Mouse (Mus musculus) forebrain, embryonic 13.5 days (tissue): ENCODE results near the gene R3hcc1l. TPM values are rescaled to one million over a fixed set of nuclear protein-coding genes. Genes with fewer than 3 reads are reported as not detected.

Source experiments
- ATAC-seq: fragments of 200-750 bp; cut with Nextera tagmentation; 2 replicates; pipeline ENCODE4 v1.8.0; 2017
- H3K27ac ChIP-seq: fragments of 300-500 bp; sonication (generic); 2 replicates; pipeline ENCODE4 v1.5.1; 2015; ENCODE audit warnings: inconsistent platforms, mild to moderate bottlenecking, moderate library complexity
- H3K27me3 ChIP-seq: fragments of 300-500 bp; sonication (generic); 2 replicates; pipeline ENCODE4 v1.6.1; 2015; ENCODE audit warnings: mild to moderate bottlenecking, inconsistent platforms
- H3K36me3 ChIP-seq: fragments of 300-500 bp; sonication (generic); 2 replicates; pipeline ENCODE4 v1.6.1; 2015; ENCODE audit warnings: mild to moderate bottlenecking, inconsistent platforms; ENCODE audit not compliant: poor library complexity, severe bottlenecking
- H3K4me1 ChIP-seq: fragments of 300-500 bp; sonication (generic); 2 replicates; pipeline ENCODE4 v1.6.1; 2015; ENCODE audit warnings: inconsistent platforms
- H3K4me2 ChIP-seq: fragments of 300-500 bp; sonication (generic); 2 replicates; pipeline ENCODE4 v1.6.1; 2015; ENCODE audit warnings: inconsistent platforms, mild to moderate bottlenecking, moderate library complexity
- H3K4me3 ChIP-seq: fragments of 300-500 bp; sonication (generic); 2 replicates; pipeline ENCODE4 v1.5.1; 2015; ENCODE audit warnings: mild to moderate bottlenecking, inconsistent platforms
- H3K9ac ChIP-seq: fragments of 300-500 bp; sonication (generic); 2 replicates; pipeline ENCODE4 v1.6.1; 2015; ENCODE audit warnings: mild to moderate bottlenecking, inconsistent platforms
- H3K9me3 ChIP-seq: fragments of 300-500 bp; sonication (generic); replicated peaks from 2 replicates; pipeline ENCODE4 v1.6.1; 2016; ENCODE audit warnings: inconsistent platforms
- WGBS: fragments of 180-500 bp; shearing (Covaris S2); methylation state at CpG from one replicate; pipeline ENCODE4 v1.1.7; 2015; 5-methylcytosine and 5-hydroxymethylcytosine counted together
- polyA plus RNA-seq: library from polyadenylated mRNA; unstranded; fragments of >200 nt; fragmentation: Nextera tagmentation; extraction: Ambion mirVana; gene quantifications from 2 replicates; pipeline ENCODE4 v1.2.1, GENCODE M21; 2015

Gene R3hcc1l
- polyA plus RNA-seq, 1 experiment from 2014 or later, result 18.1 TPM

DNA sequence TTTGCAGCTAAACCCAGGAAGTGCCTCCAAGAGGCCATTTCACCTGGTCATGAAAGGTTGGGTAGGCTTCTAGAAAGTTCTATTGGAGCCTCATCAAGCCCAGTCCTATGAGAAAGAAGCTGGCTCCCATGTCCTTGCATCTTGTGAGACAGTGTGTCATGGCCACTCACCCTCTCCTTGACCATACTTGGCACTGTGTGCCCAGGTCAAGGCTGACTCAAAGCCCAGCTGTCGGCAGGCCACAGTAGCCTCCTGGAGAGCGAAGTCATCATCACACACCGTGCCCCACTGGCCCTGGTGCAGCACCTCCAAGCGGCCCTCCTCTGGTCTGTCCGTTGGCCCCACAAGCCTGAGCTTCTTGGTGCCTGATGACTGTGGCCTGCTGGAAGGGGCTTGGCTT is 89.5 kb downstream of the R3hcc1l start:
- WGBS, result over 99% methylated on average over 5 of the region's 5 CpGs
- H3K4me3 ChIP-seq, result no peak overlapping the region
- H3K4me1 ChIP-seq, result peaks cover 8% of the 10 kb centered on the region; the same call in 1 of the 2 replicates
- H3K27ac ChIP-seq, result no peak overlapping the region
- no peaks in the 10 kb centered on the region for H3K9me3 ChIP-seq
- H3K36me3 ChIP-seq, result no peaks in the 10 kb centered on the region
- H3K9ac ChIP-seq, result no peak overlapping the region
- H3K27me3 ChIP-seq, result peaks cover 16% of the 10 kb centered on the region
- H3K4me2 ChIP-seq, result no peak overlapping the region
- ATAC-seq, result no peak

DNA sequence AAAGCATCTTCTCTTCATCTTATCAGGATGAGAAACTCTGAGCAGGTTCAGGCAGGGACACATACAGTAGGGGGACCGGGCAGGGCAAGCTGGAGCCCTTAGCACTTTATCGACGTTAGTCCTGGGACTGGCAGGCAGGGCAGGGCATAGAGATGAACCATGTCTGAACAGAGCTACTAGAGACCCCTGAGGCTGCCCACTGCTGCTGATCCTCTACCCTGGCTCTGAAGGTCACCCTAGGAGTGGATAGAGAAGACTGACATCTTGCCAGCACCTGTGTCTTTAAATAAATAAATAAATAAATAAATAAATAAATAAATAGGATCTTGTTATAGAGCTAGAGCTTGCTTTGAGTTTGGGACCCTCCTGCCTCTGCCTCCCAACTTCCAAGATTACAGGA is 91.2 kb downstream of the R3hcc1l start:
- Histone ChIP-seq H3K9me3 (no peaks in the 10 kb centered on the region), H3K9ac (no peak overlapping the region), H3K27me3 (peaks cover 26% of the 10 kb centered on the region), H3K36me3 (no peaks in the 10 kb centered on the region), H3K27ac (no peak overlapping the region), H3K4me3 (no peak overlapping the region), H3K4me2 (no peak overlapping the region), H3K4me1 (peaks cover 8% of the 10 kb centered on the region; the same call in 1 of the 2 replicates)
- no peak for ATAC-seq
- 93% methylated on average over 3 of the region's 3 CpGs for WGBS

DNA sequence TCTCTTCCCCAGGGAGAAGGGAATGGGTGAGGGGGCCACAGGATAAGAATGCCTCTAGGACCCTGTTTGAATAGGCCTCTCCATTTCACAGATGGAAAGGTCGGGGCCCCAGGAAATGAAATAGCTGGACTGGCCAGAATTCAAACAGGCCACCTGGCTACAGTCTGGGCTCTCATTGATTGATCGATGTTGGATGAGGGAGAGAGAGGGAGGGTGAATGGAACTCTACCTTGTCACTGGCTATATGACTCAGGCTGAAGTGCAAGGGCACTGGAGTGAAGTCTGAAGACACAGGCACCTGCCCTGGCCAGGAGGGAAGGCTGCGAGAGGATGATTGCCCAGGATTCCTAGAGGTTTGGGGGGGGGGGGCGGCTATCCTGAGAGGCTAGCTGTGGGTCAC is 93.2 kb downstream of the R3hcc1l start:
- Histone ChIP-seq H3K27ac (no peak overlapping the region), H3K4me1 (peaks cover 8% of the 10 kb centered on the region; the same call in 1 of the 2 replicates), H3K27me3 (peaks cover 26% of the 10 kb centered on the region), H3K9ac (no peak overlapping the region), H3K4me3 (no peak overlapping the region), H3K9me3 (no peaks in the 10 kb centered on the region), H3K36me3 (no peaks in the 10 kb centered on the region), H3K4me2 (no peak overlapping the region)
- 93% methylated on average over 4 of the region's 4 CpGs for WGBS
- ATAC-seq, result no peak

DNA sequence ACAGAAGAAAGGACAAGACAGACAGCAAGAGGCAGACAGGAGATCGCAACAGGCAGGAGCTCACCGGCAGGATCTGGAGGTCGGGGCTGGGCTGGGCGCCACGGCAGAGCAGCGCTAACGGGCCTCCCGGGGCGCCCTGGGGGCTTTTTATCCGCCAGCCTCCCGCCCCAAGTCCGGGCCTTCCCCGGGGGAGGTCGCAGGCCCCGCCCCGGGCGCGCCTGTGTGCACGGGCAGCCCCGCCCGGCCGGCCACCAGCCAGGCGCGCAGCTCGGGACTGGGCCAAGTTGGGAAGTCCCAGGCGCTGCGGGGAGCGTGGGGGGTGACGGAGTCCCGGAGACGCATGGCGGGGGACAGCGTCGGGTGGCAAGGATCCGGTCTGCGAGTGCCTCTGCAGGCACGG is 94.1 kb downstream of the R3hcc1l start, which contains the start of gene Loxl4:
TSS of gene Loxl4 (minus strand) at position 160 of the 400 bp plus-strand sequence.
- H3K36me3 ChIP-seq, result no peaks in the 10 kb centered on the region
- no peaks in the 10 kb centered on the region for H3K9me3 ChIP-seq
- WGBS, result 1% methylated on average over 37 of the region's 37 CpGs
- peaks cover 8% of the 10 kb centered on the region; the same call in 1 of the 2 replicates for H3K4me1 ChIP-seq
- H3K4me3 ChIP-seq, result peak within 1 kb of the TSS; percentile 36
- no peak within 1 kb of the TSS for H3K27ac ChIP-seq
- H3K27me3 ChIP-seq, result peaks cover 26% of the 10 kb centered on the region
- H3K4me2 ChIP-seq, result peak within 1 kb of the TSS; percentile 64
- peak within 1 kb of the TSS; percentile 47; the same call in 1 of the 2 replicates for H3K9ac ChIP-seq
- ATAC-seq, result no peak

DNA sequence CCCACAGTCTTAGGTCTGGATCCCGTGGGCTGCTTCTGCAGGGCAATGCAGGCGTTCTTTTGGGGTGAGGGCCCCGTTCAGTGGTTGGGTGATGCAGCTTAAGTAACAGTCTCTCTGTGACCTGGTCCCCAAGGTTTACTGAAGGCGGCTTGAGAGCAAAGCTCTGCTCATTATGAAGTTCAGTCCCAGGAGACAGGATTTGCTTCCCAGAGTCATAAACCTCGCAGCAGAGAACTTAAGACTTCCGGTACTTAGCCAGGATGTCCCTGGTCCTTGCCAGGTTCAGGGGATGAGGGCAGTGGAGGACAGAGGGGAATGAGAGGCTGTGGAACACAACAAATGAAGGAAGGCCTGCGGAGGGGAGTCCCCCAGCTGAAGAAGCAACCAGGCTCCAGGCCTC is 94.6 kb downstream of the R3hcc1l start:
- WGBS, result 36% methylated on average over 7 of the region's 7 CpGs
- no peaks in the 10 kb centered on the region for H3K9me3 ChIP-seq
- 0 out of 2 replicates have a peak overlapping the region, but pooled peaks have one; percentile 47 for H3K9ac ChIP-seq

DNA sequence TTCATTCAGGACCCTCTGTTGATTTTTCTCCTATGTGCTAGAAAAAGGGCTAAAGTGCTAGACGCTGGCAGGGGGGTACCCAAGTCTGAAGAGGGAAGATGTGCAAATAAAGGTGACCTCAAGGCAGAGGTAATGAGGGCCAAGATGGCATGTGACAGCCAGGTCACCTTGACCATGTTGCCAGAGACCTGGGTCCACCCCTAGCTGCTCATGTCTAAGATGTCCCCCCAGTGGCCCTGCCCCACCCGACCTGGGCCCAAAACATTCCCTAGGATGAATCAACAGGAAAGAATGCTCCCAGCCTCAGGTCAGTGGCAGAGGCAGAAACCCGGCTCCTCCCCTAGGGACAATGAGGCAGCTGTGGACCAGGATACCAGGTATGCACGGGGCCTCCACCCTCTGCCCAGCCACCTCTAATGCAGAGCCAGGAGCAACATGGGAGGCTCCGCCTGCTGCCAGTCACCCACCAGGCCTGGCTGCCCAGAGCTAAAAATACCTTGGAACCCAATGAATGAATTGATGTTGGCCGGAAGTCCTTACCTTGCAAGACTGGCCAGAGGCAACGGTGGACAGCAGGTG is 95.2 kb downstream of the R3hcc1l start:
- Histone ChIP-seq H3K9me3 (no peaks in the 10 kb centered on the region), H3K4me2 (no peak overlapping the region), H3K27ac (no peak overlapping the region), H3K4me1 (peaks cover 8% of the 10 kb centered on the region; the same call in 1 of the 2 replicates), H3K4me3 (no peak overlapping the region), H3K9ac (no peak overlapping the region), H3K27me3 (peaks cover 26% of the 10 kb centered on the region), H3K36me3 (no peaks in the 10 kb centered on the region)
- no peak for ATAC-seq
- WGBS, result 80% methylated on average over 7 of the region's 7 CpGs

More for the DNA sequence above, 94.6 kb downstream of the R3hcc1l start:
- peaks cover 26% of the 10 kb centered on the region for H3K27me3 ChIP-seq
- peak overlapping the region; percentile 36 for H3K4me3 ChIP-seq
- H3K4me2 ChIP-seq, result peak overlapping the region; percentile 64
- peaks cover 8% of the 10 kb centered on the region; the same call in 1 of the 2 replicates for H3K4me1 ChIP-seq
- ATAC-seq, result no peak
- no peaks in the 10 kb centered on the region for H3K36me3 ChIP-seq
- H3K27ac ChIP-seq, result no peak overlapping the region

DNA sequence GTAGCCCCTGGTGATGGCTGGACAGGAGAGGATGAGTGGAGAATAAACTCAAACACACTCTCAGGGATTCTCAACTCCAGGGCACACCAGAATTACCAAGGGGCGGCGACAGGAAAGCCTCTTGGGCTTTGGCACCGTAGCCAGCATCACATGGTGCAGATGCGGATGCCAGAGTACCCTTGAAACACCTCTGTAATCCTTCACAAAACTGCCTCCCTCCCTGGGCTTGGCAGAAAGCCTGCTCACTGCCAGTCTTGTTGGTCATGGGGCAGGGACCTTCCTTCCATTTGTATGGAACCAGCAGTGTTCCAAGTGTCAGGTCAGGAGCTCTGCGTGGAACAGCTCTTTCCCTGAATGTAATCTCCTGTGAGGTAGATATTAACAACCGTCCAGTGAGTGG is 109.5 kb downstream of the R3hcc1l start:
- ATAC-seq, result no peak
- H3K27ac ChIP-seq, result no peak overlapping the region
- H3K4me2 ChIP-seq, result no peak overlapping the region
- peaks cover 9% of the 10 kb centered on the region; the same call in 1 of the 2 replicates for H3K4me1 ChIP-seq
- no peak overlapping the region for H3K4me3 ChIP-seq
- no peak overlapping the region for H3K9ac ChIP-seq
- 81% methylated on average over 6 of the region's 6 CpGs for WGBS
- no peaks in the 10 kb centered on the region for H3K36me3 ChIP-seq
- no peaks in the 10 kb centered on the region for H3K9me3 ChIP-seq
- H3K27me3 ChIP-seq, result no peaks in the 10 kb centered on the region

DNA sequence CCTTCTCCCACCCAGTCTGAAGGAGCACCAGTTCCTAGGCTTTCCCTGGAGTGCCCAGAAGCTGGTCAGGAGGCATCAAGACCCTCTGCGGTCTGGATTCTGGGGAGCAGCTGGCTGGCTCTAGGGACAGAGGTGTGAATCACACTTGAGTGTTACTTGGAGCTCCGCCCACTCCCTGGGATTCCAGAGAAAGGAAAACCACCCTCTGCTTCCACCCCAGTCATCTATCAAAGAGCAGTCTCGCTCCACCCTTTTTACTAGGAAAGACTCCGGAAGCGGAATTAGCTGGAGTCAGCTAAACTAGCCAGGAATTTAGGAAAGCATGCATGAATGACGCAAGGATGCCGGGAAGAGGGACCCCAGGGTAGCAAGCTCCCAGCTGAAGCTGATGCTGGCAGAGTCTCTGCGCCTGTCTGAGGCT is 113.0 kb downstream of the R3hcc1l start:
- Histone ChIP-seq H3K4me3 (no peak overlapping the region), H3K27me3 (no peaks in the 10 kb centered on the region), H3K4me1 (peaks cover 9% of the 10 kb centered on the region; the same call in 1 of the 2 replicates), H3K27ac (no peak overlapping the region), H3K9ac (no peak overlapping the region), H3K4me2 (peak overlapping the region; percentile 22; the same call in 1 of the 2 replicates), H3K9me3 (no peaks in the 10 kb centered on the region), H3K36me3 (no peaks in the 10 kb centered on the region)
- 30% methylated on average over 8 of the region's 8 CpGs for WGBS
- peak; percentile 24; the same call in 1 of the 2 replicates for ATAC-seq

DNA sequence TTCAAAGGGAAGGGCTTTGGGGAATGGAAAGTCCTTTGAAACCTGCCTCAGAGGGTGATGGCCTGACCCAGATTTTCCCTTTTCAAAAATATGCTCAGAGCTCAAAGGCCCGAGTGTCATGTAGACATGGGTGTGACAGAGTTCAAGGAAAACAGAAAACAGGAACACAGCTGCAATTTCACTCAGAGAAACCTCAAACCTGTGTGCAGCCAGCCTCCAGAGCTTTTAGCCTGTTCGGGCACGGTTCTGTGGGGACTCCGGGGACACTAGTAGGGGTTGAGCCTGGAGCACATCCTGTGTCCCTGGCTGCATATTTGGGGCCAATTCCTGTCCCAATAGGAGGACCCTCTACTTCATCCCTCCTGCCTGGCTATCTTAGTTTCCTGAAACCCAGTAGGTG is 113.7 kb downstream of the R3hcc1l start:
- H3K9me3 ChIP-seq, result no peaks in the 10 kb centered on the region
- H3K27me3 ChIP-seq, result no peaks in the 10 kb centered on the region
- ATAC-seq, result no peak
- H3K9ac ChIP-seq, result no peak overlapping the region
- WGBS, result 80% methylated on average over 4 of the region's 4 CpGs
- no peak overlapping the region for H3K27ac ChIP-seq
- no peak overlapping the region for H3K4me2 ChIP-seq
- no peaks in the 10 kb centered on the region for H3K36me3 ChIP-seq
- H3K4me3 ChIP-seq, result no peak overlapping the region
- peaks cover 14% of the 10 kb centered on the region; the same call in 1 of the 2 replicates for H3K4me1 ChIP-seq

DNA sequence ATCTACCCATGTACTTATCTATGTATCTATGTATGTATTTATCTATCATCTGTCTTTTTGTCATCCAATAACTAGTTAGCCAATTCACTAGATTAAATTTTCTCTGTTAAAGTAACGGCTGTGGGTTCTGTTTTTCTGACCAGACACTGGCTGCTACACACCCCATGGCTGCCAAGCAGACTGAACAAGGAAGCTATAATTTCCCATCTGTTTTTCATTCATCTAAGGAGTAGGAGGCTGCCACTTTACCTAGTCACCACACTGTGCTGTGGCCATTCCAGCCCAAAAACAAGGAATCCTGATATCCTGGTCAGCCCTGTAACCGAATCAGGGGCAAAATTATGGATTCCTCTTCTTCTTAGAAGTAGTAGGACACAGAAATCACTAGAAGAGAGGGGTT is 115.1 kb downstream of the R3hcc1l start:
- Histone ChIP-seq H3K36me3 (no peaks in the 10 kb centered on the region), H3K27ac (no peak overlapping the region), H3K4me1 (peaks cover 17% of the 10 kb centered on the region; the same call in 1 of the 2 replicates), H3K27me3 (no peaks in the 10 kb centered on the region), H3K4me2 (no peak overlapping the region), H3K9me3 (no peaks in the 10 kb centered on the region), H3K4me3 (no peak overlapping the region), H3K9ac (no peak overlapping the region)
- no peak for ATAC-seq
- WGBS, result 91% methylated on average over 2 of the region's 2 CpGs

DNA sequence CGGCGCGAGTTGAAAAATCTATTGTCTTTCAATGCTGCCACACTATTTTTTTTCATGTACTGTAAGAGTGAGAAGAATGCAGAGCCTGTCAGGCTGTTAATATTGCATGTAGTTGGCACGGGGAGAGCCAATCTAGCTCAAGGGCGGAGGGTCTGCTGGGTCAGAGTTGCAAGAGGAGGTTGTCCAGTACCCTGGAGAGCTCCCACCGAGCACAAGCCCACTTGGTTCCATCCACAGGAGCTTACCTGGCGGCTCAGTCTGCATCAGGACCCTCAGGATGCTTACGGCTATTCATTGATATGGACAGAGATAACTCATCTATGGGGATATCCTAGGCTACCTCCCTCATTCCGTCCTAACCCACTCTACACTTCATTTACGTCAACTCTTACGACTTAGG is 118.1 kb downstream of the R3hcc1l start:
- ATAC-seq, result no peak
- H3K27ac ChIP-seq, result no peak overlapping the region
- H3K4me2 ChIP-seq, result no peak overlapping the region
- no peaks in the 10 kb centered on the region for H3K27me3 ChIP-seq
- H3K4me1 ChIP-seq, result peaks cover 10% of the 10 kb centered on the region; the same call in 1 of the 2 replicates
- H3K9ac ChIP-seq, result no peak overlapping the region
- H3K9me3 ChIP-seq, result no peaks in the 10 kb centered on the region
- 52% methylated on average over 11 of the region's 11 CpGs for WGBS
- H3K36me3 ChIP-seq, result no peaks in the 10 kb centered on the region
- no peak overlapping the region for H3K4me3 ChIP-seq

DNA sequence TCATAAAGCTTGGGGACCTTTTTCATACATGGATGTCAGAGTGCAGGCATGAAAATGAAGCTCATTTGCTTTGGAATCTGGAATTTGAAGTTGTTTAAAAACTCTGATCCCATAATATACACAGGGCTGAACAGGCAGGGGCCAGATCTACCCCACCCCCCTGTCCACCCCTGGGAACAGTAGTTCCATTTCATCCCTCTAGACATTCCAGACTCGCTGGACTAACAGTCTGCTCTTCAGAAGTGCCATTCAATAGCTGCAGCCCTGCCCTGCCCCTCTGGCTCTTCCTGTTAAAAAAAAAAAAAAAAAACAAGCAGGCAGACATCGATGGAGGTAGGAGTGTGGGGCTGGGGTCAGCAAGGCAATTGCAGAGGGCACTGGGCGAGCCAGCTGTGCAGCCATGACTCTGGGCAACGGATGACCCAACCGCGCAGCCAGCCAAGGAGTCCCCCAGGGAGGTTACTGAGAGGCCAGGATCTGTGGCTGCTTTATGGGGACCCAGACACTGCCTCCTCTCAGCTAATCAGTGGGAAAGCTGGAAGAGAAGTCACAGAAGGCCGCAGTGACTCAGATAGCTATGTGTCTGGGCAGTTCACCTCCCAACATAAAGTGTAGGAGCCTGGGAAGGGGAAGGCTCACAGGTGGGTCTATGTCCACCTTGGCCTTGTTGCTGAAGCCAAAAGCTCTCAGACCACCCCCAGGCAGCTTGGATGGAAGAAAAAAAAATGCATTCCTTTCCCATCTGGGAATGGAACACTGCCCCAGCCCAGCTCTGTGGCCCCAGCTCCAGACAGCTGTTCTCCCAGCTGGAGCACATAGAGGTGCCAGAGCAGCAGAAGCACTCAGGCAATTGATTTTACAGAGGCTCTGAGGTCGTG is 120.3 kb downstream of the R3hcc1l start:
- H3K4me3 ChIP-seq, result no peak overlapping the region
- H3K36me3 ChIP-seq, result no peaks in the 10 kb centered on the region
- no peaks in the 10 kb centered on the region for H3K9me3 ChIP-seq
- H3K27me3 ChIP-seq, result no peaks in the 10 kb centered on the region
- no peak overlapping the region for H3K27ac ChIP-seq
- H3K9ac ChIP-seq, result no peak overlapping the region
- 0 out of 2 replicates have a peak, but pooled peaks cover 7% of the 10 kb centered on the region for H3K4me1 ChIP-seq
- H3K4me2 ChIP-seq, result no peak overlapping the region
- 67% methylated on average over 8 of the region's 8 CpGs for WGBS
- no peak for ATAC-seq
